Mouse (Mus musculus) liver, adult 2 months (tissue): ENCODE results near the gene Actl6a.

Experiments used
- CTCF ChIP-seq: fragments of 200-500 bp; IDR thresholded peaks from 2 replicates; pipeline ENCODE4 v1.5.1; 2011; ENCODE audit warnings: low read depth, low read length, control low read depth
- POLR2A ChIP-seq: fragments of 200-500 bp; IDR thresholded peaks from 2 replicates; pipeline ENCODE4 v1.6.1; 2011; ENCODE audit warnings: low read length, control low read depth; ENCODE audit not compliant: insufficient read depth; ENCODE audit errors: extremely low read depth

DNA sequence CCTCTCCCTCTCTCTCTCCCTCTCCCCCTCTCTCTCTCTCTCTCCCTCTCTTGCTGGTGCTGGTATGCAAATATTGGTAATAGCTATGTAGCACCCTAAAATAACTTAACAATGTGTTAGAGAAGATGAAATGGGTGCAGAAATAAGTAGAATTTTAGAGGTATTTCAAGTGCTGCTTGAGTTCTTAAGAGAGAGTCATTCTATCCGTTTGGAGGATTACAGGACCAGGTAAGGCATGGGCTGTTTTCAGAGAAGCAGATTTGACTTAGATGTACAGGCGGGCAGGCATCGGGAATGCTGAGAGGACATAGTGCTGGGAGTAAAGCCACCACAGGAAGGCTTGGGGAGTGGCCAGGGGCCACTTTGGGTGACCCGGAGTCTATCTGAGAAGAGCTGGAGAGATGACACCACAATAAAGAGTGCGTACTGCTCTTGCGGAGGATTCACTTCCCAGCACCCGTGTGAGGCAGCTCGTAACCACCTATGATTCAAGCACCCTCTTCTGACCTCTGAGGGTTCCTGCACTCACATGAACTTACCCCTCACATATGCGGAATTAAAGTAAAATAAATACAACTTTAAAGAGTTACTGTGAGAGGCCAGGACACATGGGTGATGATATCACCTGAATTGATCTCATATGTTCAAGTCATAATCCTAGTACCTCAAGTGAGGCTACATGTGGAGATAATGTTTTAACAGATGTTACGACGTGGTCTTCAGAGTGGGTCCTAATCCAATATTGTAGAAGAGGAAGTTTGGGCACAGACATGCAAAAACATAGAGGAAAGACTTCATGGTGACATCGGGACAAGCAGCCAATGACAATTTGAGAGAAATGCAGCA, 11.1 kb upstream of the Actl6a start:
- TF ChIP-seq POLR2A = no peak
- TF ChIP-seq CTCF = no peak
